Mouse (Mus musculus) MEL (cell line): Measurements from ENCODE around the gene Zfp473. TPM values are rescaled to one million over a fixed set of nuclear protein-coding genes. Genes with fewer than 3 reads are reported as not detected.

ENCODE experiments used
- DNase-seq: peaks from one replicate; pipeline ENCODE4 v3.0.0; 2011; ENCODE audit warnings: low read depth, low spot score
- H3K27ac ChIP-seq: 2 replicates; pipeline ENCODE4 v1.5.1; 2012; ENCODE audit warnings: low read depth, mild to moderate bottlenecking, control low read depth, low read length, moderate library complexity; ENCODE audit not compliant: control insufficient read depth
- H3K27me3 ChIP-seq, 2 experiments: fragments of 150-350 bp in 1 of 2; sonication (generic) in 1 of 2; 2 replicates each; pipeline ENCODE4 v1.6.1; 2012; ENCODE audit warnings: low read length in 2 of 2, mild to moderate bottlenecking in 2 of 2, improper control_type of control experiment in 1 of 2, moderate library complexity in 1 of 2; ENCODE audit not compliant: insufficient read depth in 2 of 2, control insufficient read depth in 1 of 2
- H3K36me3 ChIP-seq, 2 experiments: 2 replicates each; pipeline ENCODE4 v1.6.1; 2012 to 2014; ENCODE audit warnings: low read length in 2 of 2, improper control_type of control experiment in 1 of 2, inconsistent platforms in 1 of 2, mild to moderate bottlenecking in 1 of 2; ENCODE audit not compliant: insufficient read depth in 2 of 2, control insufficient read depth in 1 of 2
- H3K4me1 ChIP-seq, 2 experiments: fragments of 150-350 bp in 1 of 2; sonication (generic) in 1 of 2; 2 replicates each; pipeline ENCODE4 v1.6.1; 2012; ENCODE audit warnings: low read length in 2 of 2, improper control_type of control experiment in 1 of 2, mild to moderate bottlenecking in 1 of 2; ENCODE audit not compliant: insufficient read depth in 2 of 2, control insufficient read depth in 1 of 2
- H3K4me3 ChIP-seq, 2 experiments: fragments of 150-350 bp in 1 of 2; sonication (generic) in 1 of 2; 2 replicates each; pipeline ENCODE4 v1.5.1; 2012; ENCODE audit warnings: low read depth in 2 of 2, low read length in 2 of 2, mild to moderate bottlenecking in 2 of 2, moderate library complexity in 2 of 2, control low read depth in 1 of 2, improper control_type of control experiment in 1 of 2; ENCODE audit not compliant: control insufficient read depth in 1 of 2, insufficient read depth in 1 of 2
- H3K79me2 ChIP-seq: 2 replicates; pipeline ENCODE4 v1.6.1; 2012; ENCODE audit warnings: mild to moderate bottlenecking, low read length, moderate library complexity; ENCODE audit not compliant: control insufficient read depth, poor library complexity, insufficient read depth
- H3K9ac ChIP-seq: 2 replicates; pipeline ENCODE4 v1.6.1; 2012; ENCODE audit warnings: low read depth, mild to moderate bottlenecking, control low read depth, low read length, moderate library complexity; ENCODE audit not compliant: control insufficient read depth, poor library complexity, severe bottlenecking
- H3K9me3 ChIP-seq: fragments of 150-350 bp; sonication (generic); replicated peaks from 2 replicates; pipeline ENCODE4 v1.6.1; 2012; ENCODE audit warnings: mild to moderate bottlenecking, low read length, improper control_type of control experiment, moderate library complexity; ENCODE audit not compliant: insufficient read depth
- BHLHE40 ChIP-seq: IDR thresholded peaks from 2 replicates; pipeline ENCODE4 v1.6.1; 2012; ENCODE audit warnings: low read depth, mild to moderate bottlenecking, inconsistent platforms, low read length, improper control_type of control experiment, borderline replicate concordance
- CHD1 ChIP-seq: IDR thresholded peaks from 2 replicates; pipeline ENCODE4 v1.6.1; 2012; ENCODE audit warnings: low read depth, mild to moderate bottlenecking, inconsistent platforms, low read length, improper control_type of control experiment
- CTCF ChIP-seq, 3 experiments: IDR thresholded peaks in 2 of 3; conservative IDR thresholded peaks in 1 of 3; 2 replicates each; pipeline ENCODE4 v1.5.1; 2011 to 2012; ENCODE audit warnings: low read length in 3 of 3, low read depth in 2 of 3, mild to moderate bottlenecking in 2 of 3, improper control_type of control experiment in 1 of 3, inconsistent platforms in 1 of 3, mixed read lengths in 1 of 3, moderate library complexity in 1 of 3; ENCODE audit not compliant: control insufficient read depth in 1 of 3, insufficient read depth in 1 of 3, poor library complexity in 1 of 3, severe bottlenecking in 1 of 3
- ELF1 ChIP-seq: IDR thresholded peaks from 2 replicates; pipeline ENCODE4 v1.6.1; 2014; ENCODE audit warnings: low read depth, mild to moderate bottlenecking, inconsistent platforms, low read length, improper control_type of control experiment, moderate library complexity
- EP300 ChIP-seq, 2 experiments: IDR thresholded peaks; 2 replicates each; pipeline ENCODE4 v1.6.1; 2011; ENCODE audit warnings: improper control_type of control experiment in 2 of 2, low read length in 2 of 2, low read depth in 1 of 2, mild to moderate bottlenecking in 1 of 2
- ETS1 ChIP-seq: IDR thresholded peaks from 2 replicates; pipeline ENCODE4 v1.6.1; 2012; ENCODE audit warnings: low read depth, mild to moderate bottlenecking, inconsistent platforms, low read length, improper control_type of control experiment, moderate library complexity
- GABPA ChIP-seq: IDR thresholded peaks from 2 replicates; pipeline ENCODE4 v1.6.1; 2012; ENCODE audit warnings: low read depth, mild to moderate bottlenecking, inconsistent platforms, low read length, improper control_type of control experiment, moderate library complexity
- GATA1 ChIP-seq: IDR thresholded peaks from 2 replicates; pipeline ENCODE4 v1.6.1; 2011; ENCODE audit warnings: low read depth, low read length, improper control_type of control experiment
- MAX ChIP-seq: IDR thresholded peaks from 2 replicates; pipeline ENCODE4 v1.6.1; 2011; ENCODE audit warnings: low read length, improper control_type of control experiment
- MAZ ChIP-seq: IDR thresholded peaks from 2 replicates; pipeline ENCODE4 v1.6.1; 2012; ENCODE audit warnings: low read depth, mild to moderate bottlenecking, inconsistent platforms, low read length, improper control_type of control experiment
- MXI1 ChIP-seq: IDR thresholded peaks from 2 replicates; pipeline ENCODE4 v1.6.1; 2011; ENCODE audit warnings: mild to moderate bottlenecking, low read depth, low read length, improper control_type of control experiment
- MYC ChIP-seq: IDR thresholded peaks from 2 replicates; pipeline ENCODE4 v1.6.1; 2011; ENCODE audit warnings: low read depth, mild to moderate bottlenecking, low read length, improper control_type of control experiment, moderate library complexity
- NELFE ChIP-seq: IDR thresholded peaks from 2 replicates; pipeline ENCODE4 v1.6.1; 2011; ENCODE audit warnings: low read depth, low read length, improper control_type of control experiment
- POLR2A ChIP-seq, 2 experiments: IDR thresholded peaks; 2 replicates each; pipeline ENCODE4 v1.6.1; 2011 to 2012; ENCODE audit warnings: low read length in 2 of 2, mild to moderate bottlenecking in 2 of 2, control low read depth in 1 of 2, improper control_type of control experiment in 1 of 2, low read depth in 1 of 2, moderate library complexity in 1 of 2; ENCODE audit not compliant: control insufficient read depth in 1 of 2, insufficient read depth in 1 of 2, poor library complexity in 1 of 2
- POLR2AphosphoS2 ChIP-seq: IDR thresholded peaks from 2 replicates; pipeline ENCODE4 v1.6.1; 2011; ENCODE audit warnings: low read length, improper control_type of control experiment
- POLR2AphosphoS5 ChIP-seq: IDR thresholded peaks from 2 replicates; pipeline ENCODE4 v1.6.1; 2012; ENCODE audit warnings: low read depth, borderline replicate concordance, mild to moderate bottlenecking, inconsistent platforms, low read length, moderate library complexity, mixed read lengths
- RAD21 ChIP-seq: IDR thresholded peaks from 2 replicates; pipeline ENCODE4 v1.6.1; 2011; ENCODE audit warnings: mild to moderate bottlenecking, low read depth, low read length, improper control_type of control experiment
- RCOR1 ChIP-seq: IDR thresholded peaks from 2 replicates; pipeline ENCODE4 v1.6.1; 2012; ENCODE audit warnings: low read depth, mild to moderate bottlenecking, inconsistent platforms, low read length, improper control_type of control experiment
- SIN3A ChIP-seq: IDR thresholded peaks from 2 replicates; pipeline ENCODE4 v1.6.1; 2012; ENCODE audit warnings: low read length, improper control_type of control experiment, inconsistent platforms
- TAL1 ChIP-seq: IDR thresholded peaks from 2 replicates; pipeline ENCODE4 v1.6.1; 2012; ENCODE audit warnings: mild to moderate bottlenecking, inconsistent platforms, low read length, moderate library complexity, mixed read lengths
- TCF12 ChIP-seq: IDR thresholded peaks from 2 replicates; pipeline ENCODE4 v1.6.1; 2014; ENCODE audit warnings: low read depth, mild to moderate bottlenecking, inconsistent platforms, low read length, improper control_type of control experiment, moderate library complexity
- ZC3H11A ChIP-seq: IDR thresholded peaks from 2 replicates; pipeline ENCODE4 v1.6.1; 2012; ENCODE audit warnings: low read depth, mild to moderate bottlenecking, inconsistent platforms, low read length, improper control_type of control experiment
- ZKSCAN1 ChIP-seq: IDR thresholded peaks from 2 replicates; pipeline ENCODE4 v1.6.1; 2012; ENCODE audit warnings: low read depth, mild to moderate bottlenecking, inconsistent platforms, low read length, improper control_type of control experiment, moderate library complexity
- ZMIZ1 ChIP-seq: IDR thresholded peaks from 2 replicates; pipeline ENCODE4 v1.6.1; 2012; ENCODE audit warnings: low read depth, mild to moderate bottlenecking, inconsistent platforms, low read length, improper control_type of control experiment, moderate library complexity
- polyA plus RNA-seq, 2 experiments: library from polyadenylated mRNA; stranded (reverse) in 1 of 2; unstranded in 1 of 2; fragments of >175 nt in 1 of 2; fragments of >200 nt in 1 of 2; gene quantifications; 2 replicates each; pipeline versions ENCODE4 v1.2.1 to v1.2.4; 2012; ENCODE audit warnings: low replicate concordance in 2 of 2, low read depth in 1 of 2; ENCODE audit not compliant: insufficient read length in 2 of 2, insufficient read depth in 1 of 2, missing spikeins in 1 of 2
- total RNA-seq: library from RNA; depleted of rRNA; stranded (reverse); fragments of 300-350 nt; gene quantifications from 2 replicates; pipeline ENCODE4 v1.2.3, GENCODE M21; 2012

Zfp473 gene
- total and polyA plus RNA-seq, 3 experiments, result 0.65 to 0.96 TPM; not detected in 1

GRCm38 (mm10) chr7:44789531-44789930, 38.7 kb upstream of the Zfp473 start:
- H3K27me3 ChIP-seq, result peaks cover 0 to 6% of the 10 kb centered on the region in 2 experiments; a peak in 2 of 4 replicates
- H3K9me3 ChIP-seq, result no peaks in the 10 kb centered on the region
- H3K9ac ChIP-seq, result no peak overlapping the region
- TF ChIP-seq SIN3A, result no peak
- TF ChIP-seq MAZ, result no peak
- no peak for TF ChIP-seq EP300 (IDR thresholded peaks at IDR 0.05; ENCODE audit: low read depth in 1 of 2, low read length in 2 of 2)
- no peak for TF ChIP-seq ZKSCAN1
- TF ChIP-seq MAX, result no peak
- TF ChIP-seq ELF1, result no peak
- no peak for TF ChIP-seq RCOR1
- TF ChIP-seq GATA1, result no peak
- TF ChIP-seq CHD1, result no peak
- no peak for TF ChIP-seq GABPA
- H3K4me3 ChIP-seq, result no peak overlapping the region
- no peaks in the 10 kb centered on the region for H3K4me1 ChIP-seq
- DNase-seq, result no peak
- H3K79me2 ChIP-seq, result no peaks in the 10 kb centered on the region
- H3K36me3 ChIP-seq, result no peaks in the 10 kb centered on the region
- H3K27ac ChIP-seq, result no peak overlapping the region

GRCm38 (mm10) chr7:44780101-44780500, 29.3 kb upstream of the Zfp473 start:
- TF ChIP-seq POLR2AphosphoS2 (no peak), TAL1 (no peak), TCF12 (no peak)
- Histone ChIP-seq H3K27ac (no peak overlapping the region), H3K36me3 (no peaks in the 10 kb centered on the region), H3K4me3 (no peak overlapping the region), H3K27me3 (no peaks in the 10 kb centered on the region), H3K79me2 (no peaks in the 10 kb centered on the region), H3K9me3 (no peaks in the 10 kb centered on the region), H3K4me1 (no peaks in the 10 kb centered on the region), H3K9ac (no peak overlapping the region)
- DNase-seq, result no peak

- no peak overlapping the region for H3K27ac ChIP-seq
- no peak for TF ChIP-seq ETS1
- TF ChIP-seq CTCF (IDR thresholded peaks at IDR 0.05 in 2 of 3, conservative IDR thresholded peaks at IDR 0.05 in 1 of 3; ENCODE audit: control insufficient read depth in 1 of 3, insufficient read depth in 1 of 3, low read depth in 2 of 3, low read length in 3 of 3, poor library complexity in 1 of 3, severe bottlenecking in 1 of 3), result no peak
- TF ChIP-seq POLR2AphosphoS5, result no peak
- TF ChIP-seq NELFE, result no peak
- TF ChIP-seq ZC3H11A, result no peak
- no peak for TF ChIP-seq MAX
- no peak for TF ChIP-seq BHLHE40
- no peak for TF ChIP-seq MXI1
- TF ChIP-seq ZMIZ1, result no peak
- no peak for TF ChIP-seq RAD21
- no peak for TF ChIP-seq TCF12
- TF ChIP-seq MYC, result no peak
- no peak for TF ChIP-seq POLR2A (IDR thresholded peaks at IDR 0.05; ENCODE audit: control insufficient read depth in 1 of 2, insufficient read depth in 1 of 2, low read depth in 1 of 2, low read length in 2 of 2, poor library complexity in 1 of 2)
- no peak for TF ChIP-seq ELF1
- TF ChIP-seq, all 39 proteins: peak for 0
- Histone ChIP-seq H3K36me3 (peaks cover 0 to 4% of the 10 kb centered on the region in 2 experiments; a peak in 1 of 4 replicates), H3K27me3 (no peaks in the 10 kb centered on the region), H3K4me1 (peaks cover 0 to 2% of the 10 kb centered on the region in 2 experiments; a peak in 1 of 4 replicates), H3K79me2 (no peaks in the 10 kb centered on the region), H3K9me3 (no peaks in the 10 kb centered on the region), H3K4me3 (no peak overlapping the region), H3K9ac (no peak overlapping the region)
- DNase-seq, result no peak
These were observed 26.1 kb upstream of the Zfp473 start for GRCm38 (mm10) chr7:44776849-44777498.
